Mouse (Mus musculus) heart, postnatal 0 days (tissue): Measurements from ENCODE around the gene Plekhm2.

Source experiments
- CTCF ChIP-seq: IDR thresholded peaks from 2 replicates; pipeline ENCODE4 v1.5.1; 2016; ENCODE audit warnings: antibody characterized with exemption, control low read depth, low read depth
- EP300 ChIP-seq: IDR thresholded peaks from 2 replicates; pipeline ENCODE4 v1.6.1; 2016; ENCODE audit warnings: antibody characterized with exemption, low read depth

DNA sequence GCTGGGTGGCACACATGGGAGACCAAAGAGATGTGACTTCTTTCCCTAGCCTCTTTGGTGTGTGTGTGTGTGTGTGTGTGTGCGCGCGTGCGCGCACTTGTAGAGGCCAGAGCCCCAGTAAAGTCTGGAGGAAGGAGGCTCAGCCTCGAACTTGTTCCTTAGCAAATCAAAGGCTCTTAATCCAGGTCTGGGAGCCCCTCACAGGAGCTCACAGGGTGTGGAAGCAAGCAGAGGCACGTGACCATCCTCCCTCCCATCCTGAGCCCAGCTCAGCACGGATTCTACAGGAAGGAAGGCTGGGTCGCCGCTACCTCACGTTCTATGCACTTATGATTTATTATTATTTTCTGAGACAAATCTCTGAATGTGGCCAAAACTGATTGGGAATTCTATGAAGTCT lies 88.3 kb downstream of the Plekhm2 start:
- TF ChIP-seq CTCF (no peak), EP300 (no peak)
